Mouse (Mus musculus) spleen, postnatal 14 days (tissue): Measurements from ENCODE around the gene Epb41l3.
"Not testable (repeated sequence)": the region's sequence is repeated elsewhere in the genome, so short reads cannot be mapped to it uniquely, and the experiment has no call there.

Experiments
- DNase-seq, 2 experiments: peaks; one replicate each; pipeline ENCODE4 v3.0.0; 2021 to 2022; ENCODE audit warnings: low spot score in 2 of 2

The Epb41l3 gene

GRCm38 (mm10) chr17:69105799-69106401 lies 30.4 kb downstream of the Epb41l3 start:
- no peak for DNase-seq

GRCm38 (mm10) chr17:69109216-69109615 lies 33.7 kb downstream of the Epb41l3 start:
- no peak for DNase-seq

- no peak for DNase-seq
Observed at GRCm38 (mm10) chr17:69112232-69112631, 36.7 kb downstream of the Epb41l3 start.

- DNase-seq, result no peak
Observed at GRCm38 (mm10) chr17:69119183-69119582, 43.7 kb downstream of the Epb41l3 start.

- no peak for DNase-seq
Observed at GRCm38 (mm10) chr17:69120533-69121358, 45.3 kb downstream of the Epb41l3 start.

- not testable (repeated sequence) for DNase-seq
Observed at GRCm38 (mm10) chr17:69122403-69122802, 46.9 kb downstream of the Epb41l3 start.

GRCm38 (mm10) chr17:69127436-69127835 lies 52.0 kb downstream of the Epb41l3 start:
- no peak for DNase-seq

- DNase-seq, result no peak
Observed at GRCm38 (mm10) chr17:69127981-69128380, 52.5 kb downstream of the Epb41l3 start.

- no peak for DNase-seq
Observed at GRCm38 (mm10) chr17:69129434-69129833, 54.0 kb downstream of the Epb41l3 start.

- no peak for DNase-seq
Observed at GRCm38 (mm10) chr17:69143017-69143416, 67.5 kb downstream of the Epb41l3 start.

GRCm38 (mm10) chr17:69150826-69151225 lies 75.3 kb downstream of the Epb41l3 start:
- no peak for DNase-seq

GRCm38 (mm10) chr17:69151281-69151680 lies 75.8 kb downstream of the Epb41l3 start:
- no peak for DNase-seq

- no peak for DNase-seq
Observed at GRCm38 (mm10) chr17:69155034-69155433, 79.6 kb downstream of the Epb41l3 start.

- DNase-seq, result no peak
Observed at GRCm38 (mm10) chr17:69156522-69157100, 81.1 kb downstream of the Epb41l3 start.

GRCm38 (mm10) chr17:69157101-69157808 lies 81.8 kb downstream of the Epb41l3 start:
- no peak for DNase-seq

- DNase-seq, result no peak
Observed at GRCm38 (mm10) chr17:69157809-69158185, 82.3 kb downstream of the Epb41l3 start.

GRCm38 (mm10) chr17:69158690-69159089 lies 83.2 kb downstream of the Epb41l3 start:
- DNase-seq, result no peak

GRCm38 (mm10) chr17:69162731-69163130 lies 87.2 kb downstream of the Epb41l3 start:
- DNase-seq, result no peak

GRCm38 (mm10) chr17:69176949-69177501 lies 101.5 kb downstream of the Epb41l3 start:
- DNase-seq, result no peak

- no peak for DNase-seq
Observed at GRCm38 (mm10) chr17:69177954-69178353, 102.5 kb downstream of the Epb41l3 start.

GRCm38 (mm10) chr17:69180905-69181559 lies 105.5 kb downstream of the Epb41l3 start:
- DNase-seq, result no peak
